Mouse (Mus musculus): ENCODE results near the gene Vash1.

DNA sequence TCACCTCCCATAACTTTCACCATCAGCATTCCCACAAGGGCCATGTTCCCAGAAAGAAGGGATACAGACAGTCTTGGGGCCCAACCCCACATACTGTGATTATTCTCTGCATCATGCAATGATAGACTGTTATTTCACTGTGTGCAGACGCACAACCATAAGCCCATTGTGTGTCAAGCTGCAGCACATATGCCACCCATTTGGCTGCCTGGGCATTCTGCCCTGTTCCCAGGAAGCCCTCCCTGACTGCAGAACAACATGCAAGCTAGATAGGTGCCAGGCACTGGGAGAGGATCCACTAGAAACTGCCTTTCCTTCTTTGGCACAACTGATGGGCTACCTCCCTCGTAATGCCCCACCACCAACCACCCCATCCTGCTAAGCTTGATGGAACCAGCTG, 10.1 kb upstream of the Vash1 start:
- TF ChIP-seq POLR2A (IDR thresholded peaks at IDR 0.05; ENCODE audit: insufficient read depth, low read depth, low read length) = no peak
- no peak for TF ChIP-seq CTCF (IDR thresholded peaks at IDR 0.05; ENCODE audit: insufficient read depth, low read depth, low read length)

All from olfactory bulb, adult 2 months (tissue).